21 mouse cellular contexts compared by ENCODE assay signal in the genomic region with DNA sequence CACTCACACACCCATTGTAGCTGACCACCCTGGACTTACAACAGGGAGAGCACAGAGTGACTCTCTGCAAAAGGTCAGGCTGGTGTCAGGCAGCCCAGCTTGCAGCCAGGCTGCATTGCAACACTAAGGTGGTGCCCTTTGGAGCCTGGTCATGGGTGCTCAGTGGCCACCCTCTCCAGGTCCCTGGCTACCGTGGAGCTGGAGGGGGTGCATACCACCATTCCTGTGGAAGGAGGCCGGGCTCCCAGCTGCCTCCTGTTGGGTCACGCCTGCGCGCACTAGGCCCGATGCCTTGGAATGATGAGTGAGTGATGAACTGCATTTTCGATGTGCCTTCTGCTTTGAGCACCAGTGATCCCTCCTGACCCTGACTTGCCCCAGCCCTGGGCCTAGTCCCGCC. TPM values are rescaled to one million over a fixed set of nuclear protein-coding genes. Genes with fewer than 3 reads are reported as not detected.
DNase-seq lines count a peak whose midpoint lies in the region; ATAC-seq and TF ChIP-seq lines count a peak whose summit lies in the region.
"Had no signal": no experiment of that assay in that cellular context is flagged by ENCODE, and none has a peak within 500 bp of the region (broad histone marks: within the 10 kb centered on the region; RNA-seq: fewer than 3 reads in every experiment).

No protein-coding gene starts in this region.

- H3K36me3 ChIP-seq in kidney, adult 2 months (ENCODE audit: control insufficient read depth, insufficient read depth, low read length): no peaks in the 10 kb centered on the region
- H3K36me3 ChIP-seq in liver, adult 2 months (ENCODE audit: control insufficient read depth, insufficient read depth, low read length): no peaks in the 10 kb centered on the region
- no peaks in the 10 kb centered on the region for H3K36me3 ChIP-seq in lung, embryonic 16.5 days (ENCODE audit: control insufficient read depth, insufficient read depth, low read length)
- H3K36me3 ChIP-seq in heart, adult 2 months (ENCODE audit: control insufficient read depth, insufficient read depth, low read length): no peaks in the 10 kb centered on the region
- no peaks in the 10 kb centered on the region for H3K36me3 ChIP-seq in hindbrain, embryonic 11.5 days (ENCODE audit: control insufficient read depth, insufficient read depth, low read length)
- H3K36me3 ChIP-seq: stomach, embryonic 15.5 days had no signal

- H3K27ac ChIP-seq in kidney, adult 2 months (ENCODE audit: insufficient read depth, low read depth, low read length): no peak overlapping the region
- H3K27ac ChIP-seq in liver, adult 2 months (replicated peaks; ENCODE audit: insufficient read depth, low read depth, low read length): peak overlapping the region; percentile 81
- H3K27ac ChIP-seq in lung, embryonic 16.5 days (ENCODE audit: low read length): no peak overlapping the region
- no peak overlapping the region for H3K27ac ChIP-seq in heart, adult 2 months
- H3K27ac ChIP-seq in hindbrain, embryonic 11.5 days (ENCODE audit: low read depth, low read length): no peak overlapping the region
- H3K27ac ChIP-seq: gastrocnemius, adult 2 months; layer of hippocampus, adult 2 months; stomach, embryonic 15.5 days had no signal

- no peak overlapping the region for H3K9ac ChIP-seq in liver, adult 2 months (ENCODE audit: low read depth, low read length)
- H3K9ac ChIP-seq in lung, embryonic 16.5 days (ENCODE audit: low read length): no peak overlapping the region
- no peak overlapping the region for H3K9ac ChIP-seq in heart, adult 2 months (ENCODE audit: low read depth, low read length)
- H3K9ac ChIP-seq in hindbrain, embryonic 11.5 days (ENCODE audit: low read depth, low read length): no peak overlapping the region
- H3K9ac ChIP-seq: forebrain, postnatal 0 days; stomach, embryonic 15.5 days had no signal

- no peak for TF ChIP-seq POLR2A in kidney, adult 2 months (IDR thresholded peaks at IDR 0.05; ENCODE audit: low read depth, low read length)
- no peak for TF ChIP-seq POLR2A in liver, adult 2 months (IDR thresholded peaks at IDR 0.05; ENCODE audit: extremely low read depth, insufficient read depth, low read length)
- TF ChIP-seq POLR2A in heart, adult 2 months (IDR thresholded peaks at IDR 0.05; ENCODE audit: insufficient read depth, low read depth, low read length): no peak

- WGBS in kidney, adult 2 months: 79% methylated on average over 8 of the region's 8 CpGs
- WGBS in liver, adult 2 months: 47% methylated on average over 8 of the region's 8 CpGs
- WGBS in lung, embryonic 16.5 days: 68% methylated on average over 8 of the region's 8 CpGs
- 93% methylated on average over 8 of the region's 8 CpGs for WGBS in heart, adult 2 months
- 74% methylated on average over 8 of the region's 8 CpGs for WGBS in hindbrain, embryonic 11.5 days

- no peak for TF ChIP-seq EP300 in heart, adult 2 months (IDR thresholded peaks at IDR 0.05; ENCODE audit: insufficient read depth, low read depth, low read length)

- TF ChIP-seq CTCF in kidney, adult 2 months (conservative IDR thresholded peaks at IDR 0.05; ENCODE audit: insufficient read depth, insufficient read length, low read depth, low read length): no peak
- TF ChIP-seq CTCF in liver, adult 2 months (IDR thresholded peaks at IDR 0.05; ENCODE audit: low read depth, low read length): no peak
- TF ChIP-seq CTCF in heart, adult 2 months (IDR thresholded peaks at IDR 0.05): no peak

- H3K4me1 ChIP-seq in kidney, adult 2 months (ENCODE audit: control insufficient read depth, insufficient read depth, low read length): peaks cover 3% of the 10 kb centered on the region; the same call in 1 of the 2 replicates
- peaks cover 19% of the 10 kb centered on the region for H3K4me1 ChIP-seq in liver, adult 2 months (ENCODE audit: control insufficient read depth, insufficient read depth, low read length)
- H3K4me1 ChIP-seq in lung, embryonic 16.5 days (replicated peaks; ENCODE audit: control insufficient read depth, insufficient read depth, low read length): peaks cover 2% of the 10 kb centered on the region; the same call in 1 of the 2 replicates
- no peaks in the 10 kb centered on the region for H3K4me1 ChIP-seq in heart, adult 2 months (ENCODE audit: control insufficient read depth, insufficient read depth, low read length)
- H3K4me1 ChIP-seq in hindbrain, embryonic 11.5 days (replicated peaks; ENCODE audit: control insufficient read depth, insufficient read depth, low read length): peaks cover 28% of the 10 kb centered on the region

- H3K4me2 ChIP-seq in lung, embryonic 16.5 days (ENCODE audit: low read depth, low read length): no peak overlapping the region
- no peak overlapping the region for H3K4me2 ChIP-seq in hindbrain, embryonic 11.5 days (replicated peaks; ENCODE audit: low read depth, low read length)
- H3K4me2 ChIP-seq: midbrain, embryonic 11.5 days; stomach, embryonic 15.5 days had no signal

- H3K4me3 ChIP-seq in kidney, adult 2 months (ENCODE audit: insufficient read depth, low read depth, low read length): no peak overlapping the region
- H3K4me3 ChIP-seq in liver, adult 2 months (ENCODE audit: insufficient read depth, low read depth, low read length): no peak overlapping the region
- no peak overlapping the region for H3K4me3 ChIP-seq in lung, embryonic 16.5 days (ENCODE audit: low read length)
- no peak overlapping the region for H3K4me3 ChIP-seq in heart, adult 2 months
- H3K4me3 ChIP-seq in hindbrain, embryonic 11.5 days (ENCODE audit: low read depth, low read length): no peak overlapping the region
- H3K4me3 ChIP-seq: embryonic facial prominence, embryonic 10.5 days; gastrocnemius, adult 2 months; layer of hippocampus, adult 2 months; stomach, embryonic 15.5 days had no signal

- ATAC-seq in lung, embryonic 16.5 days (ENCODE audit: low read depth): peak; percentile 41
- no peak for ATAC-seq in erythroblast, adult 5-6 weeks (replicated peaks; ENCODE audit: low FRiP score, poor library complexity, severe bottlenecking)
- ATAC-seq in hindbrain, embryonic 11.5 days (ENCODE audit: low FRiP score): no peak
- ATAC-seq: forebrain, postnatal 0 days had no signal

- H3K27me3 ChIP-seq in kidney, adult 2 months (replicated peaks; ENCODE audit: control insufficient read depth, insufficient read depth, low read length): 0 out of 2 replicates have a peak, but pooled peaks cover 1% of the 10 kb centered on the region
- peaks cover 3% of the 10 kb centered on the region for H3K27me3 ChIP-seq in liver, adult 2 months (ENCODE audit: control insufficient read depth, insufficient read depth, low read length)
- H3K27me3 ChIP-seq in lung, embryonic 16.5 days (ENCODE audit: control insufficient read depth, insufficient read depth, low read depth, low read length): peaks cover 37% of the 10 kb centered on the region
- peaks cover 3% of the 10 kb centered on the region for H3K27me3 ChIP-seq in heart, adult 2 months (ENCODE audit: control insufficient read depth, insufficient read depth, low read length)
- H3K27me3 ChIP-seq in hindbrain, embryonic 11.5 days (ENCODE audit: control insufficient read depth, insufficient read depth, low read length): peaks cover 20% of the 10 kb centered on the region

- H3K79me2 ChIP-seq in liver, adult 2 months (ENCODE audit: control insufficient read depth, insufficient read depth, low read length): no peaks in the 10 kb centered on the region
- no peaks in the 10 kb centered on the region for H3K79me2 ChIP-seq in heart, adult 2 months (replicated peaks; ENCODE audit: control insufficient read depth, insufficient read depth, low read length)

- intact Hi-C loops in heart, adult 2 months (cut with DNase I): no loop called here

- peak; percentile 41 for DNase-seq in kidney, adult 2 months
- no peak for DNase-seq in kidney, postnatal 10 days
- DNase-seq in kidney, postnatal 25 days: peak; percentile 28 to 74
- DNase-seq in liver, adult 2 months (ENCODE audit: extremely low read depth, low read depth, low spot score): peak; percentile 91
- DNase-seq in heart, adult 2 months: no peak
- DNase-seq in hindbrain, embryonic 11.5 days (ENCODE audit: low spot score): no peak
- DNase-seq: adrenal gland, postnatal 25 days; cerebellum, adult 9-10 months; forebrain, postnatal 0 days; gastrocnemius, adult 2 months; heart, adult 11 months; heart, postnatal 10 days; spleen, adult 18-20 months; thymus, postnatal 25 days had no signal

- H3K9me3 ChIP-seq in lung, embryonic 16.5 days (ENCODE audit: control insufficient read depth, low read length): no peaks in the 10 kb centered on the region
- no peaks in the 10 kb centered on the region for H3K9me3 ChIP-seq in hindbrain, embryonic 11.5 days (ENCODE audit: control insufficient read depth, low read length)
- H3K9me3 ChIP-seq: embryonic facial prominence, embryonic 10.5 days; stomach, embryonic 15.5 days had no signal

RNA-seq across cellular contexts. Expression of a gene that starts 22.2 kb away (rescaled TPM):
- 0.34 and 0.42 TPM in 2 replicates for polyA plus RNA-seq in kidney, adult 2 months (2012; rRNA removed)
- total RNA-seq in liver, adult 2 months (2014; rRNA removed): under 0.01 TPM in 1 of 2 replicates, not detected in the other
- 0.05 and 0.07 TPM in 2 replicates for polyA plus RNA-seq in liver, adult 2 months (2012; rRNA removed)
- polyA plus RNA-seq in lung, embryonic 16.5 days (2015; fragmentation: Nextera tagmentation; extraction: Ambion mirVana): 0.06 TPM in 1 of 2 replicates, not detected in the other
- not detected in 2 replicates for total RNA-seq in erythroblast, adult 5-6 weeks (2015; ENCODE audit: low replicate concordance)
- total RNA-seq in erythroblast, adult 5-6 weeks (2017; ENCODE audit: low replicate concordance): not detected in 2 replicates
- total RNA-seq in heart, adult 2 months (2021): under 1 TPM; 0.25 to 0.26 TPM
- polyA plus RNA-seq in heart, adult 2 months (2012; rRNA removed): 1.6 and 2.0 TPM in 2 replicates
- polyA plus RNA-seq in hindbrain, embryonic 11.5 days (2014; fragmentation: Nextera tagmentation; extraction: Ambion mirVana): 0.25 and 0.43 TPM in 2 replicates
- total RNA-seq: heart, postnatal 10 days; MEL had no signal

RNA-seq across cellular contexts. Expression of a gene that starts 32.0 kb away (rescaled TPM):
- polyA plus RNA-seq in kidney, adult 2 months (2012; rRNA removed): 18.0 and 21.0 TPM in 2 replicates
- total RNA-seq in liver, adult 2 months (2014; rRNA removed): 13.7 and 15.8 TPM in 2 replicates
- 28.3 and 28.4 TPM in 2 replicates for polyA plus RNA-seq in liver, adult 2 months (2012; rRNA removed)
- 14.1 and 14.2 TPM in 2 replicates for polyA plus RNA-seq in lung, embryonic 16.5 days (2015; fragmentation: Nextera tagmentation; extraction: Ambion mirVana)
- 4.2 TPM in 1 of 2 replicates, not detected in the other for total RNA-seq in erythroblast, adult 5-6 weeks (2015; ENCODE audit: low replicate concordance)
- total RNA-seq in erythroblast, adult 5-6 weeks (2017; ENCODE audit: low replicate concordance): 2.9 TPM in 1 of 2 replicates, not detected in the other
- 1 to 10 TPM; 7.1 to 8.8 TPM for total RNA-seq in heart, adult 2 months (2021)
- 8.4 and 8.7 TPM in 2 replicates for polyA plus RNA-seq in heart, adult 2 months (2012; rRNA removed)
- 11.6 and 14.9 TPM in 2 replicates for polyA plus RNA-seq in hindbrain, embryonic 11.5 days (2014; fragmentation: Nextera tagmentation; extraction: Ambion mirVana)

RNA-seq across cellular contexts. Expression of a gene that starts 52.6 kb away (rescaled TPM):
- 14.0 and 18.1 TPM in 2 replicates for polyA plus RNA-seq in kidney, adult 2 months (2012; rRNA removed)
- 56.1 and 78.8 TPM in 2 replicates for total RNA-seq in liver, adult 2 months (2014; rRNA removed)
- polyA plus RNA-seq in liver, adult 2 months (2012; rRNA removed): 55.3 and 66.0 TPM in 2 replicates
- polyA plus RNA-seq in lung, embryonic 16.5 days (2015; fragmentation: Nextera tagmentation; extraction: Ambion mirVana): 0.30 and 0.48 TPM in 2 replicates
- total RNA-seq in erythroblast, adult 5-6 weeks (2015; ENCODE audit: low replicate concordance): 0.21 TPM in 1 of 2 replicates, not detected in the other
- 0.26 and 0.84 TPM in 2 replicates for total RNA-seq in erythroblast, adult 5-6 weeks (2017; ENCODE audit: low replicate concordance)
- 1 to 10 TPM; 1.6 to 1.8 TPM for total RNA-seq in heart, adult 2 months (2021)
- 1.9 and 2.0 TPM in 2 replicates for polyA plus RNA-seq in heart, adult 2 months (2012; rRNA removed)
- 0.40 and 0.52 TPM in 2 replicates for polyA plus RNA-seq in hindbrain, embryonic 11.5 days (2014; fragmentation: Nextera tagmentation; extraction: Ambion mirVana)

RNA-seq across cellular contexts. Expression of a gene that starts 57.2 kb away (rescaled TPM):
- polyA plus RNA-seq in kidney, adult 2 months (2012; rRNA removed): 32.4 and 35.3 TPM in 2 replicates
- total RNA-seq in liver, adult 2 months (2014; rRNA removed): 42.7 and 43.7 TPM in 2 replicates
- 28.7 and 35.2 TPM in 2 replicates for polyA plus RNA-seq in liver, adult 2 months (2012; rRNA removed)
- polyA plus RNA-seq in lung, embryonic 16.5 days (2015; fragmentation: Nextera tagmentation; extraction: Ambion mirVana): 26.0 and 29.8 TPM in 2 replicates
- total RNA-seq in erythroblast, adult 5-6 weeks (2015; ENCODE audit: low replicate concordance): 3.1 and 8.8 TPM in 2 replicates
- total RNA-seq in erythroblast, adult 5-6 weeks (2017; ENCODE audit: low replicate concordance): 8.8 and 10.5 TPM in 2 replicates
- total RNA-seq in heart, adult 2 months (2021): 10 to 100 TPM; 18.5 to 23.6 TPM
- polyA plus RNA-seq in heart, adult 2 months (2012; rRNA removed): 20.2 and 31.5 TPM in 2 replicates
- 19.5 and 20.1 TPM in 2 replicates for polyA plus RNA-seq in hindbrain, embryonic 11.5 days (2014; fragmentation: Nextera tagmentation; extraction: Ambion mirVana)

RNA-seq across cellular contexts. Expression of a gene that starts 57.6 kb away (rescaled TPM):
- polyA plus RNA-seq in kidney, adult 2 months (2012; rRNA removed): 13.0 and 14.8 TPM in 2 replicates
- 5.3 and 8.1 TPM in 2 replicates for total RNA-seq in liver, adult 2 months (2014; rRNA removed)
- 8.7 and 9.1 TPM in 2 replicates for polyA plus RNA-seq in liver, adult 2 months (2012; rRNA removed)
- 8.6 and 9.1 TPM in 2 replicates for polyA plus RNA-seq in lung, embryonic 16.5 days (2015; fragmentation: Nextera tagmentation; extraction: Ambion mirVana)
- total RNA-seq in erythroblast, adult 5-6 weeks (2015; ENCODE audit: low replicate concordance): 4.6 and 5.2 TPM in 2 replicates
- total RNA-seq in erythroblast, adult 5-6 weeks (2017; ENCODE audit: low replicate concordance): 0.85 and 1.5 TPM in 2 replicates
- total RNA-seq in heart, adult 2 months (2021): 10 to 100 TPM in 1 of 2 experiments, 1 to 10 TPM in 1; 8.8 to 11.6 TPM
- 8.6 and 9.9 TPM in 2 replicates for polyA plus RNA-seq in heart, adult 2 months (2012; rRNA removed)
- polyA plus RNA-seq in hindbrain, embryonic 11.5 days (2014; fragmentation: Nextera tagmentation; extraction: Ambion mirVana): 7.2 and 7.3 TPM in 2 replicates

Comparison
In these comparisons a context has a peak if more than half of its experiments do, and no peak if none do; other contexts are left out.
1. DNase-seq: peak in kidney, adult 2 months (single experiment), kidney, postnatal 25 days (2 of 2) and liver, adult 2 months (single experiment); none in kidney, postnatal 10 days (single experiment), heart, adult 2 months (0 of 2) and hindbrain, embryonic 11.5 days (single experiment).